Mouse (Mus musculus) left cerebral cortex, adult 2 months (tissue): ENCODE data around the gene Mmrn2. TPM values are rescaled to one million over a fixed set of nuclear protein-coding genes. Genes with fewer than 3 reads are reported as not detected.
A peak's percentile ranks its signal among the peaks of the same experiment; 100 is the strongest.

ENCODE experiments used
- DNase-seq, 2 experiments: peaks; one replicate each; pipeline ENCODE4 v3.0.0; 2021 to 2022; ENCODE audit warnings: low spot score in 2 of 2, mixed read lengths in 1 of 2; ENCODE audit errors: extremely low spot score in 1 of 2
- H3K27ac ChIP-seq: fragments of 200-600 bp; 2 replicates; pipeline ENCODE4 v1.8.1; 2022
- H3K4me3 ChIP-seq: fragments of 200-600 bp; 2 replicates; pipeline ENCODE4 v1.8.1; 2022
- CTCF ChIP-seq: fragments of 200-600 bp; IDR thresholded peaks from 2 replicates; pipeline ENCODE4 v1.8.1; 2022; ENCODE audit warnings: antibody characterized with exemption, mild to moderate bottlenecking, moderate library complexity
- intact Hi-C: fragments of 180-260 bp; cut with DNase I; formaldehyde crosslinking; loops from one replicate; pipeline ENCODE4 v1.15.1; 2025
- total RNA-seq, 2 experiments: library from RNA; stranded (reverse); gene quantifications; 2 replicates each; pipeline ENCODE4 v1.2.3; 2021

Gene Mmrn2
- total RNA-seq, 2 experiments from 2014 or later, result 4.4 to 5.8 TPM

DNA sequence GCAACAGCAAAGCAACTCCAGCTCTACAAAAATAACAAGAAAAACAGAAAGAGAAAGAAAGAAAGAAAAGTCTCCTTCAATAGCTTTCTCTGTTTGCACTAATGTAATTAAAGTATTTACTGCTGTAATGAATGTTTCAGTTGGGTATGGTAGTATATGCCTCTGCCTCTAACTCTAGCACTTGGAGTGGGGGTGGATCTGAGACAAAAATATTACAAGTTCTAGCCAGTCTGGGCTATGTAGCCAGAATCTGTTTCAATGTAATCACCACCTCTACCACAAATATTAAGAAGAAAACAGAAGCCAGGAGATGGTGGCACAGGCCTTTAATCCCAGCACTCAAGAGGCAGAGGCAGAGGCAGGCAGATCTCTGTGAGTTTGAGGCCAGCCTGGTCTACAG, 73.1 kb downstream of the Mmrn2 start:
- intact Hi-C loops, result loop anchor here (2.0 kb wide), 1 partner anchor 54 kb away; the partner anchor contains the start of gene Bmpr1a
- H3K27ac ChIP-seq, result peak overlapping the region; percentile 38; the same call in 1 of the 2 replicates
- H3K4me3 ChIP-seq, result no peak overlapping the region
- no peak for TF ChIP-seq CTCF
- DNase-seq, result no peak

GRCm38 (mm10) chr14:34449807-34450206, 74.5 kb downstream of the Mmrn2 start:
- intact Hi-C loops, result loop anchor here (2.0 kb wide), 1 partner anchor 53 kb away; the partner anchor contains the start of gene Bmpr1a
- no peak overlapping the region for H3K27ac ChIP-seq
- TF ChIP-seq CTCF, result no peak
- no peak overlapping the region for H3K4me3 ChIP-seq
- DNase-seq, result no peak

DNA sequence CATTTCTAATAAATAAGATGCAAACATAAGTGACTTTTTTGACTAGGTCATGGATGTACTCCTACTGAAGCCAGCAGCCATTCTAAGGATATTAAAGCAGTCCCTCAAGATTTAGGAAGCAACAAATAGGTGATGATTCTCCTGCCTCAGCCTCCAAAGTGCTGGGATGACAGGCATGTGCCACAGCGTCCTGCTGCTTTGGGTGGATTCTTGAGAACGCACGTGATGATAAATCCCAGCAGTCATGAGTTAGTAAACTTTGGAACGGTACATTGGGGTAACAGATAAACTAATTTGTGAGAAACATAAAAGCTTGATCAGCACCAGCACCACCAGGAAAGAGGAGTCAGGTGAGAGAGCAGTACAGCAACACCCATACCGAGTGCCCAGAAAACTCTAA, 75.2 kb downstream of the Mmrn2 start:
- Histone ChIP-seq H3K27ac (no peak overlapping the region), H3K4me3 (no peak overlapping the region)
- no peak for DNase-seq
- intact Hi-C loops, result no loop called here
- no peak for TF ChIP-seq CTCF

DNA sequence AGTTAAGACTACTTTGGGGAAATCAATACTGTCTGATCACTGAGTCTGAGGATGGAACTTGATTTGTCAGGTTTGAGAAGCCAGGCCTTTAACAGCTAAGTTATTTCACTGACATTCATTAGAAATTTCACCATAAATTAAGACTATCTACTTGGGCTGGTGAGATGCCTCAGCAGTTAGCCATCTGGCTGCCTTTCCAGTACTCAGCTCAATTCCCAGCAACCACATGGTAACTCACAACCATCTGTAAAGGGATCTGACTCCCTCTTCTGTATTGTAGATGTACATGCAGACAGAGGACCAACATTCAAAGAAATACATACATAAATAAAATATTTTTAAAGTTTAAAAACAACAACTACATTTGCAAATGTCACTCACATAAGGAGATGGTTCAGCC, 76.6 kb downstream of the Mmrn2 start:
- DNase-seq, result no peak
- Histone ChIP-seq H3K4me3 (no peak overlapping the region), H3K27ac (no peak overlapping the region)
- TF ChIP-seq CTCF, result no peak
- intact Hi-C loops, result no loop called here

DNA sequence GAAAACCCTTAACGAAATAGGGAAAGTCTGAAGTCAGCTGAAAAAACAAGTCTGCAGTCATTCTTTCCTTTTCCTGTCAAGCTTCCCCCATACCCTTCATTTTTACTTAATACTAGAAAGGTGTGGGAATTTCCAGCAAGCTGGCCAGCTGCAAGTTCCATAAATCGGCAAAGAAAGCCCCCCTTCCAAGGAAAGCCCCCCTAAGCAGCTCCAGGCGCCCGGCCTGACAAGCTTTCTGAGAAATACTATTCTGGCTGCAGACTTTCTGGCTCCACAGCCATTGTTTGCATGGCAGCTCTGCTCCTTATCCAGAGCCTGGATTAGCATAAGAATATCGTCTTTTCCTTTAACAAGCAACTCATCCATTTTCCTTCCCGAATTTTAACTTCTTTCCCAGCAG, 78.4 kb downstream of the Mmrn2 start:
- TF ChIP-seq CTCF, result no peak
- no peak for DNase-seq
- H3K4me3 ChIP-seq, result no peak overlapping the region
- H3K27ac ChIP-seq, result peak overlapping the region; percentile 11; the same call in 1 of the 2 replicates
- intact Hi-C loops, result no loop called here

Other genes with a start within 250 kb of the Mmrn2 start
- not detected for gene Npy4r, start 223.0 kb upstream of the Mmrn2 start, total RNA-seq
- gene Gprin2, start 173.8 kb upstream of the Mmrn2 start, total RNA-seq, result 1 to 10 TPM; 1.7 to 2.8 TPM
- under 1 TPM; 0.28 to 0.29 TPM for gene Syt15, start 155.9 kb upstream of the Mmrn2 start, total RNA-seq
- 10 to 100 TPM; 10.5 to 11.5 TPM for gene Shld2, start 65.0 kb upstream of the Mmrn2 start, total RNA-seq
- gene Glud1, start 64.7 kb upstream of the Mmrn2 start, total RNA-seq, result 100 to 1,000 TPM; 281 to 285 TPM
- not detected for gene Fam25c, start 20.0 kb upstream of the Mmrn2 start, total RNA-seq
- gene Sncg, start 676 bp upstream of the Mmrn2 start, total RNA-seq, result 1 to 10 TPM; 3.0 to 3.9 TPM
- 10 to 100 TPM; 31.0 to 35.9 TPM for gene Bmpr1a, start 127.9 kb downstream of the Mmrn2 start, total RNA-seq
- gene 9230112D13Rik, start 147.3 kb downstream of the Mmrn2 start, total RNA-seq, result not detected
- 1 to 10 TPM; 2.5 to 2.6 TPM for gene Ldb3, start 213.2 kb downstream of the Mmrn2 start, total RNA-seq
- not detected for gene Opn4, start 224.7 kb downstream of the Mmrn2 start, total RNA-seq